Mouse (Mus musculus) urinary bladder, adult 18-20 months (tissue): ENCODE results near the gene Rab7.
"Not testable (repeated sequence)": the region's sequence is repeated elsewhere in the genome, so short reads cannot be mapped to it uniquely, and the experiment has no call there.

ENCODE experiments used
- DNase-seq, 2 experiments: peaks; one replicate each; pipeline ENCODE4 v3.0.0; 2022; ENCODE audit warnings: low spot score in 2 of 2, mixed read lengths in 2 of 2

Rab7 gene

GRCm38 (mm10) chr6:87998358-87998757 lies 46.7 kb downstream of the Rab7 start:
- no peak for DNase-seq

GRCm38 (mm10) chr6:87997706-87998265 lies 47.3 kb downstream of the Rab7 start:
- peak; percentile 54 to 62 for DNase-seq

GRCm38 (mm10) chr6:87996606-87997005 lies 48.5 kb downstream of the Rab7 start:
- DNase-seq = no peak

GRCm38 (mm10) chr6:87995519-87995918 lies 49.6 kb downstream of the Rab7 start:
- DNase-seq = no peak

- no peak for DNase-seq
Observed at GRCm38 (mm10) chr6:87993790-87994571, 51.1 kb downstream of the Rab7 start.

- no peak for DNase-seq
Observed at GRCm38 (mm10) chr6:87992733-87993132, 52.3 kb downstream of the Rab7 start.

- no peak for DNase-seq
Observed at GRCm38 (mm10) chr6:87991886-87992285, 53.2 kb downstream of the Rab7 start.

- no peak for DNase-seq
Observed at GRCm38 (mm10) chr6:87991216-87991615, 53.9 kb downstream of the Rab7 start.

GRCm38 (mm10) chr6:87982506-87982905 lies 62.6 kb downstream of the Rab7 start:
- no peak for DNase-seq

- DNase-seq = peak; percentile 11 to 33
Observed at GRCm38 (mm10) chr6:87981547-87982256, 63.4 kb downstream of the Rab7 start, which contains the start of gene H1fx. Gene H1fx (minus strand): TSS chr6:87981637.

GRCm38 (mm10) chr6:87981030-87981485 lies 64.0 kb downstream of the Rab7 start:
- peak in 1 of 2 experiments; percentile 42 for DNase-seq

GRCm38 (mm10) chr6:87980374-87981029 lies 64.6 kb downstream of the Rab7 start:
- DNase-seq = no peak

GRCm38 (mm10) chr6:87979728-87980127 lies 65.3 kb downstream of the Rab7 start:
- no peak for DNase-seq

GRCm38 (mm10) chr6:87970041-87970440 lies 75.0 kb downstream of the Rab7 start:
- no peak for DNase-seq

GRCm38 (mm10) chr6:87962457-87962856 lies 82.6 kb downstream of the Rab7 start:
- DNase-seq = not testable (repeated sequence)
